Mouse (Mus musculus): Measurements from ENCODE around the gene Phpt1.
"Not testable (repeated sequence)": the region's sequence is repeated elsewhere in the genome, so short reads cannot be mapped to it uniquely, and the experiment has no call there.

Gene Phpt1

DNA sequence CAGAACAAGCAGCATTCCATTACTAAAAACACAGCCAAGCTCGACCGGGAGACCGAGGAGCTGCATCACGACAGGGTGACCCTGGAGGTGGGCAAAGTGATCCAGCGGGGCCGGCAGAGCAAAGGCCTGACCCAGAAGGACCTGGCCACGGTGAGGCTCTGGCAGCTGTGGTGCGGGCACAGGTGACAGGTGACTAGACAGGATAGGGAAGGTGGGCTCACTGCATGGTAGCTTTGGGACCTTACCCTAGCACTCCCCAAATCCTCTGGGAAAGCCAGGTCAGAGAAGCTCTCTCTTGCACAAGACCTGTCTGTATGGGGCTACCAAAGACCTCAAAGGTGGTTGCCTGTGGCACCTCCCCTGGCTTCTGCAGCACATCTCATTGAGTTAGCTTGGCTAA, 14.5 kb downstream of the Phpt1 start:
- no peak for DNase-seq (ENCODE audit: low spot score in 2 of 2)

- DNase-seq (ENCODE audit: low spot score in 2 of 2) = no peak
Observed at GRCm38 (mm10) chr2:25558774-25559173, 16.2 kb downstream of the Phpt1 start.

- DNase-seq (ENCODE audit: low spot score in 2 of 2) = no peak
Observed at GRCm38 (mm10) chr2:25557964-25558360, 17.1 kb downstream of the Phpt1 start.

DNA sequence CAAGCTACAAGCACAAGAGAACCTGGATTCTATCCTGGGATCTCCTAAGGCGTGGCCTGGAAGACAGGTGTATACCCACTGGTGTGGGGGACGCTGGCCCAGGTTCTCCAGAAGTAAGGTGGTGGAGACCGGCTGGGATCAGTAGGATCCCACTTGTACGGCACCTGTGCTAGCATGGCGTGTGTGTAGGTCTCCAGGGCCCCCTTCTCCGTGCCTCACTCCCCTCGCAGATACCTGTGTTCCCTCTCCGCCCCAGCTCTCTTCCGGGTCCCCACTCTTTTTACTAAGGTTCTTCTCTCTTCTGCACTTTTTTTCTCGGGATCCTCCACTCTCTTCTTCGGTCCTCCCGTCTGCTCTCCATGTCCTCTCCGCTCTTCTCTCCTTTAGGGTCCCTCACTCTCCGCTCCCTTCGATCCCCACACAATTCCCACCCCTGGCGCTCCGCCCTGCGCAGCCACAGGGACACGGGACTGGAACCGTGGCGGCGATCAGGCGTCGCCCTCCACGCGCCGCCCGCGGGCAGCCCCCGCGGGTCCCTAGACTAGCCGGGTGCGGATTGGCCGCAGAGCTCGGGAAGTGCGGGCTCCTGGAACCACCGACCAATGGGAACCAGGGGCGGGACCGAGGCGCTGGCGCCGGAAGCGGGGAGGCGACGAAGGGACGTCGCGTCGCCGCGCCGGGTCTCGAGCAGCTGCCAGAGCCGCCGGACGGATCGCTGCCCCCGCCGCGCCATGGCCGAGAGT, 17.6 kb downstream of the Phpt1 start, which contains the start of gene Edf1:
Edf1 (plus strand) TSS at position 627 of the 743 bp plus-strand sequence.
- peak; percentile 92 to 95 for DNase-seq (ENCODE audit: low spot score in 2 of 2)

DNA sequence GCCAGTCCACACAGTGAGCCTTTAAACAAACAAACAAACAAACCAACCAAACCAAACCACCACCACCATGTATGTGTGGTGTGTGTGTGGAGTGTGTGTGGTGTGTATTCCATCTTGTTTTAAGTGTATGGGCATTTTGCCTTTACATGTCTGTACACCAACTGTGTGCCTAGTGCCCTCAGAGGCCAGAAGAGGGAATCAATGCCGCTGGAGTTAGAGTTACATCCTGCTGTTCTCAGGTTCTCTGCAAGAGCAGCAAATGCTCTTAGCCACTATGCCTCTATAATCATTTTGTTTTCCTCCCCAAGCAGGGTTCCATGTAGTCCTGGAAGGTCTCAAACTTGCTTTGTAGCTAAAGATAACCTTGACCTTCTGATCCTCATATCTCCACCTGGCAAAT, 18.7 kb downstream of the Phpt1 start:
- no peak for DNase-seq (ENCODE audit: low spot score in 2 of 2)

DNA sequence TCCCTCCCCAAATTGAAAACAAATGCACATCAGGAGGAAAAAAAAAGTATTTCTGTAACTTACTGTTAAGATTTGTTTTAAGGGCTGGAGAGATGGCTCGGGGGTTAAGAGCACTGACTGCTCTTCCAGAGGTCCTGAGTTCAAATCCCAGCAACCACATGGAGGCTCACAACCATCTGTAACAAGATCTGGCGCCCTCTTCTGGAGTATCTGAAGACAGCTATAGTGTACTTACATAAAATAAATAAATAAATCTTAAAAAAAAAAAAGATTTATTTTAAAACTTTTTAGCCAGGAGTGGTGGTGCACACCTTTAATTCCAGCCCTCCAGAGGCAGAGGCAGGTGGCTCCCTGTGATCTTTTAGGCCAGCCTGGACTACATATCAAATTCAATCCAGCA, 19.5 kb downstream of the Phpt1 start:
- not testable (repeated sequence) for DNase-seq (ENCODE audit: low spot score in 2 of 2)

GRCm38 (mm10) chr2:25553171-25553786, 21.7 kb downstream of the Phpt1 start:
- DNase-seq (ENCODE audit: low spot score in 2 of 2) = not testable (repeated sequence)

- no peak for DNase-seq (ENCODE audit: low spot score in 2 of 2)
Observed at GRCm38 (mm10) chr2:25551186-25551585, 23.8 kb downstream of the Phpt1 start.

GRCm38 (mm10) chr2:25549021-25549991, 25.7 kb downstream of the Phpt1 start:
- no peak for DNase-seq (ENCODE audit: low spot score in 2 of 2)

GRCm38 (mm10) chr2:25546811-25547491, 28.1 kb downstream of the Phpt1 start, which contains the start of gene Traf2:
Traf2 (minus strand) TSS chr2:25546940.
- peak; percentile 99 for DNase-seq (ENCODE audit: low spot score in 2 of 2)

- DNase-seq (ENCODE audit: low spot score in 2 of 2) = no peak
Observed at GRCm38 (mm10) chr2:25545996-25546810, 28.8 kb downstream of the Phpt1 start.

- no peak for DNase-seq (ENCODE audit: low spot score in 2 of 2)
Observed at GRCm38 (mm10) chr2:25541644-25542367, 33.2 kb downstream of the Phpt1 start.

GRCm38 (mm10) chr2:25540541-25540948, 34.5 kb downstream of the Phpt1 start:
- DNase-seq (ENCODE audit: low spot score in 2 of 2) = no peak

DNA sequence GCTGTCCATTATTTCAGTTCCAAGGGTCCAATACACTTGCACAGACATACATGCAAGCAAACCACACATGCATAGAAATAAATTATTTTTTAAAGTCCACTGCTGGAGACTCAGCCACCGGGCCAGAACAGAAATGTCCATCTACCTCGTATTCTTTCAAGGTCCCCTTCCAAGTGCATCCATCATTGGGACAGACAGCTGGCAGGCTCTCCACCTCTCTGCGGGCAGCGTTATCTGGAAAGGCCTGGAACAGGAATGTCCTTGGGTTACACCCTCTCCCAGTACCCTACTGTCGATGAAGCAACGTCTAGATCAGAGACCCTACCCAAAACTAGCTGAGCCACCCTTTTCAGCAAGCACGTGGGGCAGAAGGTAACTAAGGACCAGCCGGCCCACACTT, 38.5 kb downstream of the Phpt1 start:
- no peak for DNase-seq (ENCODE audit: low spot score in 2 of 2)

DNA sequence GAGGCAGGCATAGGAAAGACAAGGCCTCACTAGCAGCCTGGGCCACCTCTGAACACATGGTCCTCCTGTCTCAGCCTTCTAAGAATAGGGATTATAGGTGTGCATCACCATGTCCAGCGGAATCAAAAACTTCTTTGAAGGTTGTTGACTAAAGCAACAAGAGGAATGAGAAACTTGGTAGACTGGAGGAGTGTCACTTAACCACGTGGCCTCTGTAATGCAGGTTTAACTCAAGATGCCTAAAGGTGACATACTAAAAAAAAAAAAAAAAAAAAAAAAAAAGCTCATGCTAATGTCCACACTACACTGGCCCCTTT, 40.2 kb downstream of the Phpt1 start:
- no peak for DNase-seq (ENCODE audit: low spot score in 2 of 2)

DNA sequence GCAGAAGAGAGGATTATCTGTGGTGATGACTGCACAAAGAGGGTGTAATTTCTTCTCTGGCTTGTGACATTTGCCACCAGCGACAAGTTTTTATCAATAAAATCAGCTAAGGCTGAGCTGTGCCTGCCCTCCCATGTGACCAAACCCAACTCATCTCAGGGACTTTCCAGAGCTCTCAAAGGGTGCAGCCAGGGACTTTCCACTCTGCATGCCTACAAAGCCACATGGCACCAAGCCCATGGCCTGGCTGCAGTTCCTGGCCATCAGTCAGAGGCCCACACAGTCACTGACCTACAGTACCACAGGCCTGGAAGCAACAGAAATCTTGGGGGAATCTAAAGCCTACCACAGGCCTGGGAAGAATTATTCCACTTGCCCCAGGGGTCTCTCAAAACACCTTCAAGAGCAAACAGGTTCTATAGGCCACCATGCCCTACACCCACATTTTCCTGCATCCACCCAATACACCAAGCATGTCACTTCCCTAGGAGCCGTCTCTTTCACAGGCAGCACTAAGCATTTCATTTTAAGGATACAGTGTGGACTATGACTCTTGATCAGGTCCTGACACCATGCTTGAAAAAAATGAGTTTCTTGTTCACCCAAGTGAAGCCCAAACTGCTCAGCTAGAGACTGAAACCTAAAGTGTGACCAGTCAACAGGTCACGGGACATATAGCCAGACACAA, 40.7 kb downstream of the Phpt1 start:
- no peak for DNase-seq (ENCODE audit: low spot score in 2 of 2)

- no peak for DNase-seq (ENCODE audit: low spot score in 2 of 2)
Observed at GRCm38 (mm10) chr2:25533707-25534106, 41.3 kb downstream of the Phpt1 start.

GRCm38 (mm10) chr2:25526510-25527302, 48.3 kb downstream of the Phpt1 start:
- DNase-seq (ENCODE audit: low spot score in 2 of 2) = no peak
